Mouse (Mus musculus): ENCODE data around the gene Mta2.
"Not testable (repeated sequence)": the region's sequence is repeated elsewhere in the genome, so short reads cannot be mapped to it uniquely, and the experiment has no call there.

Mta2 gene

GRCm38 (mm10) chr19:8941515-8942217 lies at the start of gene Mta2:
Gene Mta2, plus strand, starts transcription at chr19:8941875.
- DNase-seq (ENCODE audit: low read depth, low spot score): peak; percentile 98
- Histone ChIP-seq H3K27me3 (ENCODE audit: control insufficient read depth, insufficient read depth, low read length, poor library complexity, severe bottlenecking) (no peaks in the 10 kb centered on the region), H3K36me3 (ENCODE audit: control insufficient read depth, insufficient read depth, low read length, poor library complexity, severe bottlenecking) (peaks cover 9% of the 10 kb centered on the region)

- peak; percentile 89 for DNase-seq (ENCODE audit: low read depth, low spot score)
- Histone ChIP-seq H3K36me3 (ENCODE audit: control insufficient read depth, insufficient read depth, low read length, poor library complexity, severe bottlenecking) (peaks cover 2% of the 10 kb centered on the region; the same call in 1 of the 2 replicates), H3K27me3 (ENCODE audit: control insufficient read depth, insufficient read depth, low read length, poor library complexity, severe bottlenecking) (no peaks in the 10 kb centered on the region)
These were observed 48.6 kb upstream of the Mta2 start, which contains the start of gene Ints5 for GRCm38 (mm10) chr19:8892829-8893766. Gene Ints5, plus strand, starts transcription at chr19:8893005.

- Histone ChIP-seq H3K27me3 (ENCODE audit: control insufficient read depth, insufficient read depth, low read length, poor library complexity, severe bottlenecking) (no peaks in the 10 kb centered on the region), H3K36me3 (ENCODE audit: control insufficient read depth, insufficient read depth, low read length, poor library complexity, severe bottlenecking) (no peaks in the 10 kb centered on the region; the same call in 1 of the 2 replicates)
- DNase-seq (ENCODE audit: low read depth, low spot score): no peak
These were observed 46.2 kb upstream of the Mta2 start for GRCm38 (mm10) chr19:8895397-8895960.

GRCm38 (mm10) chr19:8896231-8896630 lies 45.4 kb upstream of the Mta2 start:
- H3K36me3 ChIP-seq (ENCODE audit: control insufficient read depth, insufficient read depth, low read length, poor library complexity, severe bottlenecking); DNase-seq (ENCODE audit: low read depth, low spot score); H3K27me3 ChIP-seq (ENCODE audit: control insufficient read depth, insufficient read depth, low read length, poor library complexity, severe bottlenecking): not testable (repeated sequence)

- not testable (repeated sequence) for H3K36me3 ChIP-seq (ENCODE audit: control insufficient read depth, insufficient read depth, low read length, poor library complexity, severe bottlenecking); DNase-seq (ENCODE audit: low read depth, low spot score); H3K27me3 ChIP-seq (ENCODE audit: control insufficient read depth, insufficient read depth, low read length, poor library complexity, severe bottlenecking)
These were observed 44.3 kb upstream of the Mta2 start for GRCm38 (mm10) chr19:8897211-8897864.

- no peaks in the 10 kb centered on the region for H3K27me3 ChIP-seq (ENCODE audit: control insufficient read depth, insufficient read depth, low read length, poor library complexity, severe bottlenecking)
- DNase-seq (ENCODE audit: low read depth, low spot score): peak; percentile 96
- H3K36me3 ChIP-seq (ENCODE audit: control insufficient read depth, insufficient read depth, low read length, poor library complexity, severe bottlenecking): peaks cover 5% of the 10 kb centered on the region; the same call in 1 of the 2 replicates
These were observed 43.7 kb upstream of the Mta2 start, which contains the start of gene Ganab for GRCm38 (mm10) chr19:8897865-8898495. Gene Ganab, plus strand, starts transcription at chr19:8898071.

GRCm38 (mm10) chr19:8898576-8898975 lies 43.1 kb upstream of the Mta2 start:
- no peak for DNase-seq (ENCODE audit: low read depth, low spot score)
- Histone ChIP-seq H3K27me3 (ENCODE audit: control insufficient read depth, insufficient read depth, low read length, poor library complexity, severe bottlenecking) (no peaks in the 10 kb centered on the region), H3K36me3 (ENCODE audit: control insufficient read depth, insufficient read depth, low read length, poor library complexity, severe bottlenecking) (peaks cover 6% of the 10 kb centered on the region; the same call in 1 of the 2 replicates)

GRCm38 (mm10) chr19:8899079-8899478 lies 42.6 kb upstream of the Mta2 start:
- peaks cover 7% of the 10 kb centered on the region; the same call in 1 of the 2 replicates for H3K36me3 ChIP-seq (ENCODE audit: control insufficient read depth, insufficient read depth, low read length, poor library complexity, severe bottlenecking)
- DNase-seq (ENCODE audit: low read depth, low spot score): no peak
- no peaks in the 10 kb centered on the region for H3K27me3 ChIP-seq (ENCODE audit: control insufficient read depth, insufficient read depth, low read length, poor library complexity, severe bottlenecking)

GRCm38 (mm10) chr19:8903412-8903811 lies 38.3 kb upstream of the Mta2 start:
- no peak for DNase-seq (ENCODE audit: low read depth, low spot score)
- Histone ChIP-seq H3K27me3 (ENCODE audit: control insufficient read depth, insufficient read depth, low read length, poor library complexity, severe bottlenecking) (no peaks in the 10 kb centered on the region), H3K36me3 (ENCODE audit: control insufficient read depth, insufficient read depth, low read length, poor library complexity, severe bottlenecking) (peaks cover 16% of the 10 kb centered on the region)

- Histone ChIP-seq H3K27me3 (ENCODE audit: control insufficient read depth, insufficient read depth, low read length, poor library complexity, severe bottlenecking) (no peaks in the 10 kb centered on the region), H3K36me3 (ENCODE audit: control insufficient read depth, insufficient read depth, low read length, poor library complexity, severe bottlenecking) (peaks cover 30% of the 10 kb centered on the region)
- no peak for DNase-seq (ENCODE audit: low read depth, low spot score)
These were observed 33.1 kb upstream of the Mta2 start for GRCm38 (mm10) chr19:8908531-8908930.

GRCm38 (mm10) chr19:8911810-8912209 lies 29.9 kb upstream of the Mta2 start:
- H3K27me3 ChIP-seq (ENCODE audit: control insufficient read depth, insufficient read depth, low read length, poor library complexity, severe bottlenecking): no peaks in the 10 kb centered on the region
- peaks cover 34% of the 10 kb centered on the region for H3K36me3 ChIP-seq (ENCODE audit: control insufficient read depth, insufficient read depth, low read length, poor library complexity, severe bottlenecking)
- no peak for DNase-seq (ENCODE audit: low read depth, low spot score)

- Histone ChIP-seq H3K27me3 (ENCODE audit: control insufficient read depth, insufficient read depth, low read length, poor library complexity, severe bottlenecking) (no peaks in the 10 kb centered on the region), H3K36me3 (ENCODE audit: control insufficient read depth, insufficient read depth, low read length, poor library complexity, severe bottlenecking) (peaks cover 23% of the 10 kb centered on the region)
- DNase-seq (ENCODE audit: low read depth, low spot score): no peak
These were observed 27.5 kb upstream of the Mta2 start for GRCm38 (mm10) chr19:8914212-8914611.

GRCm38 (mm10) chr19:8919000-8919399 lies 22.7 kb upstream of the Mta2 start:
- Histone ChIP-seq H3K27me3 (ENCODE audit: control insufficient read depth, insufficient read depth, low read length, poor library complexity, severe bottlenecking) (no peaks in the 10 kb centered on the region), H3K36me3 (ENCODE audit: control insufficient read depth, insufficient read depth, low read length, poor library complexity, severe bottlenecking) (peaks cover 9% of the 10 kb centered on the region)
- DNase-seq (ENCODE audit: low read depth, low spot score): peak; percentile 37

GRCm38 (mm10) chr19:8919684-8920072 lies 22.0 kb upstream of the Mta2 start:
- DNase-seq (ENCODE audit: low read depth, low spot score): no peak
- Histone ChIP-seq H3K27me3 (ENCODE audit: control insufficient read depth, insufficient read depth, low read length, poor library complexity, severe bottlenecking) (no peaks in the 10 kb centered on the region), H3K36me3 (ENCODE audit: control insufficient read depth, insufficient read depth, low read length, poor library complexity, severe bottlenecking) (peaks cover 3% of the 10 kb centered on the region)
